Mouse (Mus musculus): ENCODE data around the gene Flvcr1. TPM values are rescaled to one million over a fixed set of nuclear protein-coding genes. Genes with fewer than 3 reads are reported as not detected.

Flvcr1 gene
- total RNA-seq, 2 experiments from 2014 or later, result 18.6 to 21.6 TPM

GRCm38 (mm10) chr1:190989437-190990082 lies 36.4 kb downstream of the Flvcr1 start:
- no peak for DNase-seq (ENCODE audit: low spot score in 2 of 2)

- DNase-seq (ENCODE audit: low spot score in 2 of 2), result no peak
Observed at GRCm38 (mm10) chr1:190981412-190981811, 44.5 kb downstream of the Flvcr1 start.

DNA sequence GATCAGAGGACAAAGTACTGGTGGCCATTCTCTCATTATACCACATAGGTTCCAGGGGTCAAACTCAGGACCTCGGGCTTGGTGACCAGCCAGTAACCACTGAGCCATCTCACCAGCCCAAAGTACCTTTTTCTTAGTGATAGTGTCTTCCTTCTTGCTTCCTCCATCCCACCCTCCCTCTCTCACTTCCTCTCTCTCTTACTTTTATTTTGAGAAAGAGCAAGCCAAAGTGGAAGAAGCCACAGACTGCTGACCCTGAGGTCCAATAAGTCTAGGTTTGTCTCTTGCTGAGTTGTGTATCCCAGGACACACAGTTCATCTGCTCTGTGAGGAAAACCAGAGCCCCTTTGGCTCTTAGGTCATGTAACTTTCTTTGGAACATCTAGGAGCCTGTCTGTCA lies 45.5 kb downstream of the Flvcr1 start:
- no peak for DNase-seq (ENCODE audit: low spot score in 2 of 2)

GRCm38 (mm10) chr1:190979100-190979563 lies 46.8 kb downstream of the Flvcr1 start, which contains the start of gene Vash2:
Vash2 (minus strand) TSS chr1:190979296.
- DNase-seq (ENCODE audit: low spot score in 2 of 2), result peak; percentile 70 to 85

- peak in 1 of 2 experiments; percentile 31 for DNase-seq (ENCODE audit: low spot score in 2 of 2)
Observed at GRCm38 (mm10) chr1:190978511-190979073, 47.4 kb downstream of the Flvcr1 start.

DNA sequence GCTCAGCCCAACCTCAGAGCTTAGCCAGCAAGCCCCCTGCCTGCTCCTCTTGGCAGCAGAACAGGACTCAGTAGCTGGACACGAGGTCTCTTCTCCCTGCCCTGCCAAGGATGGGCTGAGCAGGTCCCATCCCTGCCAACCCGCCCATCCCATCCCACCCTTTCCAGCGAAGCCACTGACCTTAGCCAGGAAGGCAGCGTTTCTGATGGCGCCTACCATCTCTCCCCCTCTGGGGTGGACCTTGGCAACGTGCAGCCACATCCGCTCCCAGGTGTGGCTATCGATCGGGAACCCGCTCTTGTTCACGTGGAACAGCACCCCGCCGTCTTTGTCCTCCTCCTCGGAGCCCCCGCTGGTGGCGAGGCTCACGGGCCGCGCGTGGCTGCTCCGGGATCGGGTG lies 48.0 kb downstream of the Flvcr1 start:
- DNase-seq (ENCODE audit: low spot score in 2 of 2), result no peak

DNA sequence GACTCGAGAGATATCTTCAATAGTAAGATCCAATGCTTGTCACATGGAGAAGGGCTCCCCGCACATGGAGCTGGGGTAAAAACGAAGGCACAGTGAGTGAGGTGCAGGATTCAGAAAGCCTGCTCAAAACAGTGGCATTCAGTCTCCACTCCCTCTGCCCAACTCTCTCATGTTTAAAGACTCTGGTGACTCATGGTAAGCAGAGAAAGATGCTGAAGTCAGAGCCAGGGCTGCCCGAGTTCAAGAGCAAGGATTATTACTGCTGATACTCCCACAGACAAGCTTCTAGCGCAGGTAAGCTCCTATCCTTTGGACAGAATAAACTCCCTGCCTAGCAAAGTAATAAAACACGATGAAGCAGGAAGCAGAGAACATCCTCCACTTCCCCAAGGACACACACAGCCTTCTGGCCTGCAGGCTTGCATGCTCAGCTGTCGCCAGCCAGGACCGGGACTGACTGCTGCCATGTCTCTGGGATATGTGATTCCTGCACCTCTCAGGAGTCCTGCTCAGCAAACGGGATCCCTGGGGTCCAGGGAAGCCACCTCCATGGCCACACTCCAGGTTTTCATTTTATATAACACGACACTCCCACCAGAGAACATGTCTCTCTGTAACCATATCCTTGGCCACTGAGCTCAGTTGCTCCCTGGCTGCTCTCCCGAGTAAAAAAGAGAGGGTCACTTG lies 48.9 kb downstream of the Flvcr1 start:
- no peak for DNase-seq (ENCODE audit: low spot score in 2 of 2)

DNA sequence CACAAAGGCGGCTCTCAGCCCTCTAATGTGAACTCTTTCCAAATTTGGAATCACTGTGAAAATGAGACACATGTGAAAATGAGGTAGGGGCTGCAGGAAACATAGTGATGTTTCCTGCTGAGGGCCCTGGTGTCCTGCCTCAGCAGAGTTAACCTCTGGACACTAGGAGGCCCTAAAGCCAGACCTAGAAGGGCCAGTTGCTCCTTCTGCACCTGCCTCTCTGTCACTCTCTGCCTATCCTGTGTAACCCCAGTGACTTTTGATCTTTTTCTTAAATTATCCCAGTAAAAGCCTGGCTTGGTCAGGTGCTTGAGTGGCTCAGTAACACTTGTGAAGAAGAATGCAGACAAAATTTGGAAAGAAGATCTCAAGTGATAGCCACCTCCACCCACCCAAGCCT lies 51.1 kb downstream of the Flvcr1 start:
- DNase-seq (ENCODE audit: low spot score in 2 of 2), result no peak

GRCm38 (mm10) chr1:190974191-190974590 lies 51.8 kb downstream of the Flvcr1 start:
- DNase-seq (ENCODE audit: low spot score in 2 of 2), result no peak

DNA sequence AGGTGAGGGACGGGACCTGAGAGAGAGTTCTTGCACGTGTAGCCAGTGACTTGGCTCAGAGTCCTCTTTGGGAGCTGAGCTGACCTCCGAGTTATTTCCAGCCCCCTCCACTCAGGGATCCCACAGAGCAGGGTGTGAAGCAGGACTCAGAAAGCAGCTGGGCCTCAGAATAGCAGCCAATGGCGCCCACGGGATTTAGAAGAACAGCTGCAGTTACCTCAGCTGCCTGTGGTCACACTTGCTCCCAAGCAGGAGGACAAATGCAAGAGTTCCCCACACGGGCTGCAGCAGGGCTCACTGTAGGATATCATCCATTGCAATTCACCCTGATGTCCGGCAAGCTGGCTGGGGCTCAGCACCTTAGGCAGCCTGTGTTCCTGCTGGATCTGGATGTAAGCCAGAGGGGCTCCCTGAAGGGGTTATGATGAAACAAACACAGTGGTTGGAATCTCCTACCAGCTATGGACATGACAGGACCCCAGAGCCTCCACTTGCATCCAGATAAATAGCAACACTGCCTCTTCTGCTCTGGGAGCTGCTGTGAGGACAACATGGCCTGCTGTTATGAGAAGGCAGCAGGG lies 53.3 kb downstream of the Flvcr1 start:
- no peak for DNase-seq (ENCODE audit: low spot score in 2 of 2)

DNA sequence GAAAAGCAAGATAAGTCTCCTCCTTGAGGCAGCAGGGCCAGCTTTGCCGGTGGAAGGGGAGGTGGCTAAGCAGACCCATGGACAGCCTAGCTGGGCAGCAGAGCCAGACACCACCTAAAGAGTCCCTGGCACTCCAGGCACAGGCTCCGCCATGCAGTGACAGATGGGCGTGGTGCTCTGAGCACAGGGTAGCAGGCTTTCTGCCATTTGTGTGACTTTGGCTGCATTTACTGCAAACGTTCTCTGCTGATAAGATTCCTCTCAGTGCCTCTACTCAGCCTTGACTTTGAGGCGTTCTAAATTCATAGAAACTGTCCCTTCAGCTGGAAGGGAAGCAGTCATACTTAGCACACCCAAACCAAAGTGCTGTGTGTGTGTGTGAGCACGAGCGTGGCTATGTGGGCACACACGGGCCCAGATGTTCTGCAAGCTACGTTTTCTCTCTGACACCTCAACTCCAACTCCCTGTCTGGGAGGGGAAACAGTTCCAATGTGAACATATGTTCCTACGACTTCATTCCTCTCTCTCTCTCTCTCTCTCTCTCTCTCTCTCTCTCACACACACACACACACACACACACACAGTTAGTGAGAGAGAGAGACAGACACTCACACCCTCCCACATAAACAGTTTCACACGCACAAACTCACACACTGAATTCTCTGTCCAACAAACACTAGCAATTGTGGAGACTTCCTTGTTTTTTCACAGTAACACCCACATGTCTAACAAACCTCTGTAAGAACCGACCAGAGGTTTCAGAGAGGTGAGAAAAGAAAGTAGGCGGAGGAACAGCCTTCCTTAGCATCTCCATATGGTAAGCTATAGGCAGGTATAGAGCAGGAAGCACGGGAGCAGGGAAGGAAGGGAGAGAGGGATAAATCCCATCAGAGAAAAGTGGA lies 54.0 kb downstream of the Flvcr1 start:
- peak in 1 of 2 experiments; percentile 14 for DNase-seq (ENCODE audit: low spot score in 2 of 2)

DNA sequence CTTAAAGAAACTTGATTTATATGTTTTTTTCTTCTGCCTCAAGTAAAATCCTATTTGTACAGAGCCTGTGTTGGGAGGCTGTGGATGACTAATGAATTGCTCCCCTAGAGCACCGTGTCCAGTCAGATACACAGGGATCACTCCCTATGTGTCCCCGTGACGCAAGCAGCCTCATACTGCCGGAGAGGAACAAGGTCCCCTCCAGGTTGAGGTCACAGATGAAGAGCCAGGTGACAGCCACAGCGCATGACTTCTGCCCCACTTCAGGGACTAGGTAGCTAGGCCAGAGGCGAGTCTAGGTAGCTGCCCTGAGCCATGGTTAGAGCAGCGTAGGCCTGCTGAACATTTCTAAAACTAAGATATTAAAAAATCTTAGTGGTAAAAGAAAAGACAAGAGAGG lies 57.9 kb downstream of the Flvcr1 start:
- no peak for DNase-seq (ENCODE audit: low spot score in 2 of 2)

DNA sequence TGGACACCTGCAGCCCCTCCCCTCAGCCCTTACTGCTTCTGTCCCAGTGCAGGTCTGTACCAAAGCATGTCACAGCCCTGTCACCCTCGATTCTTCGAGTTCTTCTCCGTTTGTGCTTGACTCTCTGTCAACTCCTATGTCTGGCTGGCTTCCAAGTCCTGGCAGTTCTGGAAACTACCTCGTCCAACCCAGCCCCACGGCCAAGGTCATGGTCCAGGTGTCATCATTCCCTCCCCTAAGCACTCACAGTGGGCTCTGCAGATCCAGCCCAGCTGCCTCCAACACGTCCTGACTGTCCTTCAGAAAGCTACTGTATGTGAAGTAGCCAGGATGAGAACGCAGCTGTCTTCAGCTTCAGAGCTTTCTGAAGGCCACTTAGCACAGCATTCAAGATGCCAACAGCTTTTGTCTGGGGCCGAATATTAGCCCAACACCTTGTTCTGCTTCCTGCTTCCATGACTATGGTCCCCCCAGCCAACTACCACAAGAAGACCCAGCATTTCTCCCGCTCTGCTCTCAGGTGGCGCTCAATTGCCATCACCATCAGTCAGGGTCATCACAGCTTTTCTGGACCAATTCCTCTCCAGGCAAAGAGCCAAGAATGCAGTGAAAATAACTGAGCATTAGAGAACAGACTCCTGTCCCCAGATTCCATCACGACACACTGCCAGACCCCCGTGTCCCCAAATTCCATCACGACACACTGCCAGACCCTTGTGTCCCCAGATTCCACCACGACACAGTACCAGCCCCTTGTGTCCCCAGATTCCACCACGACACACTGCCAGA lies 60.8 kb downstream of the Flvcr1 start:
- no peak for DNase-seq (ENCODE audit: low spot score in 2 of 2)

DNA sequence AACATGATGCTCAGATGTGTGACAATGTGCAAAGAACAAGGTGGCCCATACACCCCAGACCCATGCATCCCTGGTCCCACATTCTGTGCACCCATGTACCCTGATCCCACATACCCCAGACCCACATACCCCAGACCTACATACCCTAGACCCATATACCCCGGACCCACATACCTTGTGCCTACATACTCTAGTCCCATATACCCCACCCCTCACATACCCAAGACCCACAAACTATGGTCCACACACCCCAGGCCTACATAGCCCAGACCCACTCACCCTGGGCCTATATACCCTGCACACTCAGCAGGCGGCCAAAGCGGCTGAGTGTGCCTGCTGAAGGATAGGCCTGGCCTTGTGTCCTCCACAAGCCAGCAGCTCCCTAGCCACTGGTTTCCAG lies 63.2 kb downstream of the Flvcr1 start:
- no peak for DNase-seq (ENCODE audit: low spot score in 2 of 2)

DNA sequence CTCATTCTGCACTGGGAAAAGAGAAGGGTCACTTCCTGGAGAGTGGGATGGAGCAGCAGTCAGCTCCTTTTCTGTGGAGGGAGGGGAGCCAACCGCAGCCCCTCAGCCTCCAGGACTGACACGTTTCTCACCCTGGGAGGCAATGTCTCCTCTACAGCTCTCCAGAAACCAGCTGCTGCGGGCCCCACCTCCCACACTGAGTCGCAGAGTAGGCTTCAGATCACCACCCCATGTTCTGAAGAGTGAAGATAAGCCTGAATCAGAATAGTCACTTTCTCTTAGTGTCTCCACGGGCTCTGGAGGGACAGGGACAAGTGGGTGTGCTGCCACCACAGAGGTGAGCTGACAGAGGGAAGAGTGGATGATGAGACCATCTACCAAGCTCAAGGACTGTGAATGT lies 67.1 kb downstream of the Flvcr1 start:
- no peak for DNase-seq (ENCODE audit: low spot score in 2 of 2)

Other genes with a start within 250 kb of the Flvcr1 start
- 10 to 100 TPM; 54.8 to 59.9 TPM for gene Rps6kc1, start 114.4 kb downstream of the Flvcr1 start, total RNA-seq (2021)
- gene Angel2, start 101.0 kb downstream of the Flvcr1 start, total RNA-seq (2021), result 10 to 100 TPM; 47.4 to 49.0 TPM
- gene Vash2, start 46.9 kb downstream of the Flvcr1 start, total RNA-seq (2021), result 1 to 10 TPM; 6.4 to 7.4 TPM
- not detected for gene Spata45, start 10.5 kb upstream of the Flvcr1 start, total RNA-seq (2021)
- 10 to 100 TPM; 30.0 to 42.1 TPM for gene Tatdn3, start 36.8 kb upstream of the Flvcr1 start, total RNA-seq (2021)
- 1 to 10 TPM in 1 of 2 experiments, under 1 TPM in 1; 0.60 to 1.2 TPM for gene Nsl1, start 36.9 kb upstream of the Flvcr1 start, total RNA-seq (2021)
- not detected for gene Batf3, start 71.7 kb upstream of the Flvcr1 start, total RNA-seq (2021)
- gene Fam71a, start 138.7 kb upstream of the Flvcr1 start, total RNA-seq (2021), result not detected
- gene Atf3, start 191.9 kb upstream of the Flvcr1 start, total RNA-seq (2021), result under 1 TPM; 0.79 to 0.90 TPM